Mouse (Mus musculus) lung, postnatal 0 days (tissue): Measurements from ENCODE around the gene St3gal5. TPM values are rescaled to one million over a fixed set of nuclear protein-coding genes. Genes with fewer than 3 reads are reported as not detected.

Experiments used
- ATAC-seq: fragments of 200-750 bp; cut with Nextera tagmentation; 2 replicates; pipeline ENCODE4 v1.8.0; 2017; ENCODE audit warnings: moderate library complexity
- DNase-seq: peaks from one replicate; pipeline ENCODE4 v3.0.0-alpha.2; 2016; ENCODE audit warnings: low spot score
- H3K27ac ChIP-seq: fragments of 300-500 bp; sonication (generic); 2 replicates; pipeline ENCODE4 v1.5.1; 2014; ENCODE audit warnings: antibody characterized with exemption, mild to moderate bottlenecking, low read length, mixed read lengths
- H3K27me3 ChIP-seq: fragments of 300-500 bp; sonication (generic); replicated peaks from 2 replicates; pipeline ENCODE4 v1.6.1; 2014; ENCODE audit warnings: low read length, mixed read lengths; ENCODE audit not compliant: insufficient read depth
- H3K36me3 ChIP-seq: fragments of 300-500 bp; sonication (generic); 2 replicates; pipeline ENCODE4 v1.6.1; 2014; ENCODE audit warnings: low read length, mixed read lengths; ENCODE audit not compliant: insufficient read depth
- H3K4me1 ChIP-seq: fragments of 300-500 bp; sonication (generic); 2 replicates; pipeline ENCODE4 v1.6.1; 2014; ENCODE audit warnings: antibody characterized with exemption, low read depth, low read length, mixed read lengths; ENCODE audit not compliant: insufficient read depth
- H3K4me2 ChIP-seq: fragments of 300-500 bp; sonication (generic); replicated peaks from 2 replicates; pipeline ENCODE4 v1.6.1; 2014; ENCODE audit warnings: low read depth, mild to moderate bottlenecking, low read length, moderate library complexity, mixed read lengths
- H3K4me3 ChIP-seq: fragments of 300-500 bp; sonication (generic); 2 replicates; pipeline ENCODE4 v1.5.1; 2014; ENCODE audit warnings: low read depth, low read length
- H3K9ac ChIP-seq: fragments of 300-500 bp; sonication (generic); replicated peaks from 2 replicates; pipeline ENCODE4 v1.6.1; 2014; ENCODE audit warnings: low read depth, mild to moderate bottlenecking
- H3K9me3 ChIP-seq: fragments of 300-500 bp; sonication (generic); 2 replicates; pipeline ENCODE4 v1.6.1; 2016; ENCODE audit warnings: low read length, mixed read lengths
- CTCF ChIP-seq: IDR thresholded peaks from 2 replicates; pipeline ENCODE4 v1.5.1; 2016; ENCODE audit warnings: antibody characterized with exemption, mild to moderate bottlenecking
- EP300 ChIP-seq: IDR thresholded peaks from 2 replicates; pipeline ENCODE4 v1.6.1; 2016; ENCODE audit warnings: antibody characterized with exemption, mild to moderate bottlenecking, control low read depth
- WGBS: fragments of 180-500 bp; shearing (Covaris S2); extraction: QIAGEN DNeasy Blood & Tissue Kit; methylation state at CpG from one replicate; pipeline ENCODE4 v1.1.7; 2014; 5-methylcytosine and 5-hydroxymethylcytosine counted together
- polyA plus RNA-seq: library from polyadenylated mRNA; unstranded; fragments of >200 nt; fragmentation: Nextera tagmentation; extraction: Ambion mirVana; gene quantifications from 2 replicates; pipeline ENCODE4 v1.2.1, GENCODE M21; 2015

Gene St3gal5
- polyA plus RNA-seq, 1 experiment from 2014 or later = 38.9 TPM

DNA sequence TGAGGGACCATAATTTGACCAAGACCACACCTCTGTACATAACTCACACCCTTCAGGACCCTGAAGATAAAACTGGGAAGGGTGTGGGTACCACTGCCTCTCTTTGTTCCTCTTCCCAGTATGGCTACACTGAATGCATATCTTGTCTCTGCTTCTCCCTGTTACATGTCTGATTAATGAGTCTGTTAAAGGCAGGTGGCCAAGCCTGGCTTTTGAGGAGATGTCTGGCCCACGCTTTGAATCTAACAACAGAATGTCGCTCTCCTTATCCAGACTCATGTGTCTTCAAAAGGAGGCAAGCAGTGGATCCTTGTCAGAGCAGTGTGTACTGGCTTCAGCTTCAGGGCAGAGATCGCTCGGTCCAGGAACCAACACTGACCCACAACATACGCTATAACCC, 87.2 kb downstream of the St3gal5 start:
- no peak for TF ChIP-seq EP300
- TF ChIP-seq CTCF = no peak
- Histone ChIP-seq H3K4me3 (no peak overlapping the region), H3K36me3 (no peaks in the 10 kb centered on the region), H3K4me2 (no peak overlapping the region), H3K4me1 (peaks cover 21% of the 10 kb centered on the region), H3K27me3 (no peaks in the 10 kb centered on the region), H3K9me3 (no peaks in the 10 kb centered on the region), H3K9ac (no peak overlapping the region), H3K27ac (no peak overlapping the region)
- no peak for ATAC-seq
- no peak for DNase-seq
- WGBS = 83% methylated on average over 5 of the region's 5 CpGs

DNA sequence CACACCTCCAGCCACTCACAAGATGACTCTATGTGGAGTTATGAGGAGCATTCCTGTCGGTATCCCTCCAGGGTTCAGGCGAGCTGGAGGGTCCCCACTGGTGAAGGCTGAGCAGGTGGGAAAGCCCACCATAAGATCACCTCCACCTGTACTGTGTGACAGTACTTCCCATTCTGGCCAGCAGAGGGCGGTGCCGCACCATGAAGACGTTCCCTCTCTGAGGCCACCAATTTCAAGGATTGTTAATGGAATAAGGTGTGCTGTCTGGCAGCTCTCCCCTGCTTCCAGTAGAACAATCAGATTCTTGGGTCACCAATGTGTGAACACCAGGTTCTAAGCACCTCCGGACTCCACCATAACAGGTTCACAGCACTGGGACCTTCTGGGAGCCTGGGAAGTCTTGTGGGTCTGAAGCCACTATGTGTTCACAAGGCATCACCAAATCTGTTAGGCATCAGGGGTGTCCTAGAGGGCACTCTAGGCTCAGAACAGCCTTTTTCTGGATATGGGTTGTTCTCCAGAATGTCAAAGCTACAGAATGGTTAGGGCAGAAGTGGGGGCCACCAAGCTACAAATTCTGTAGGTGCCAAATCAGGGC, 88.6 kb downstream of the St3gal5 start:
- ATAC-seq (peak; percentile 64), DNase-seq (peak; percentile 81)
- Histone ChIP-seq H3K4me3 (no peak overlapping the region), H3K9me3 (no peaks in the 10 kb centered on the region), H3K9ac (no peak overlapping the region), H3K27ac (no peak overlapping the region), H3K27me3 (no peaks in the 10 kb centered on the region), H3K36me3 (no peaks in the 10 kb centered on the region), H3K4me1 (peaks cover 15% of the 10 kb centered on the region), H3K4me2 (no peak overlapping the region)
- WGBS = 3% methylated on average over 6 of the region's 6 CpGs
- TF ChIP-seq EP300 (no peak), CTCF (peak; percentile 98)

DNA sequence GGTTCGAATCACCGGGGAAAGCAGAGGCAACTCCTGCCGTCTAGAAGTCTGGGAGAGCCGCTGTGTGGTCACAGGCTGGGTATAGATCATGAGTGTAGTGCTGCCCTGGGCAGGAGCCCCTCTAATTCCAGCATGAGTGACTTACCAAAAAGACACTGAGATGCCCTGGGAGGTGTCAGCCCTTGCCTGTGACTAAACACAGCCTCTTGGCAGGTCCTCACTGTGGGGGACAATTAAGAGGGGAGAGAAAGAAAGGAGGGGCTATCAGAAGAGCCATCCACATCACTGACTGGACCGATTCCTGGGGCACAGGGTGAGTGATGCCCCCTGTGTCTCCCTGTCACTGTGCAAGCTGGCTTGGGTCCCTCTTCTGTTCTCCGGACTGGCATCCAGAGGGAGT, 89.4 kb downstream of the St3gal5 start:
- Histone ChIP-seq H3K9ac (no peak overlapping the region), H3K9me3 (no peaks in the 10 kb centered on the region), H3K4me3 (no peak overlapping the region), H3K4me2 (no peak overlapping the region), H3K27ac (no peak overlapping the region), H3K36me3 (no peaks in the 10 kb centered on the region), H3K27me3 (no peaks in the 10 kb centered on the region), H3K4me1 (peaks cover 14% of the 10 kb centered on the region)
- DNase-seq (no peak), ATAC-seq (no peak)
- 82% methylated on average over 6 of the region's 6 CpGs for WGBS
- no peak for TF ChIP-seq CTCF
- TF ChIP-seq EP300 = no peak

DNA sequence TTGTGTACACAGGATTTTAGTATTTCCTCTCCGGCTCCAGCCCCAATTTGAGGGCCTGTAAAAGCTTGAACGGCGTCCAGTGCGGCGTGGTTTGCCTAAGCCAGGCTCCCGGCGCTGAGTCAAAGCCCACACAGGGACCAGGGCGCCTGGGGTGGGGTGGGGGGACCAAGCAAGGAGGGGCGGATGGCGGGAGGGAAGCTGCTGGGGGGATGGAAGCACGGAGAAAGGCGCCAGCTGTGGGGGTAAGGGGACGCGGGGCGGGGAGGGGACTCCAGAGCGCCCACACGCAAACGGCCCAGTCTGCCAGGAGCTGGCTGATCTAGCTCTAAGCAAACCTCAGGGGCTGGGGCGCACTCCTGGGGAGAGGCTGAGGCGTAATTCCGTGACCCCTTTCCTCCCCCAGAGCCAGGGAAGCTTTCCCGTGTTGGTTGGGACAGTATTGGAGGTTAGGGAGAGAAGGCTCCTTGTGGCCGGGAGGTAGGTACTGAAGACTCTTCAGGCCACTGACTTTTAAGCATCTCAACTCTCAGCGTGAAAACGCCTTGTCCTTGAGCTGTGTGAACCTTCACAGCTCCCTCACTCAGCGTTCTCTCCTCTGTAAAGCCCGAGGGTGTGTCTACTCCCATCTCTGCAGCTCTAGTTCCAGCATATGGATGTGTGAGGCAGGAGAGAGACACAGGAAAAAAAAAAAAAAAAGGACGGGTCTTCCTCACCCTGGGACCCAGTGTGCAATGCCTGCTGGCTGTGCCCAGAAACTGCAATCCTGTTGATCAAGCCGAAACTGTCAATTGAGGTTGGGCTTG, 91.9 kb downstream of the St3gal5 start:
- no peaks in the 10 kb centered on the region for H3K27me3 ChIP-seq
- peak overlapping the region; percentile 46 for H3K4me2 ChIP-seq
- H3K9ac ChIP-seq = no peak overlapping the region; the same call in 1 of the 2 replicates
- 5% methylated on average over 28 of the region's 29 CpGs for WGBS
- no peaks in the 10 kb centered on the region for H3K36me3 ChIP-seq
- DNase-seq = peak; percentile 53
- no peaks in the 10 kb centered on the region; the same call in 1 of the 2 replicates for H3K9me3 ChIP-seq
- peak overlapping the region; percentile 28; the same call in 1 of the 2 replicates for H3K27ac ChIP-seq
- H3K4me1 ChIP-seq = peaks cover 14% of the 10 kb centered on the region
- no peak for TF ChIP-seq CTCF
- ATAC-seq = peak; percentile 26
- H3K4me3 ChIP-seq = no peak overlapping the region

DNA sequence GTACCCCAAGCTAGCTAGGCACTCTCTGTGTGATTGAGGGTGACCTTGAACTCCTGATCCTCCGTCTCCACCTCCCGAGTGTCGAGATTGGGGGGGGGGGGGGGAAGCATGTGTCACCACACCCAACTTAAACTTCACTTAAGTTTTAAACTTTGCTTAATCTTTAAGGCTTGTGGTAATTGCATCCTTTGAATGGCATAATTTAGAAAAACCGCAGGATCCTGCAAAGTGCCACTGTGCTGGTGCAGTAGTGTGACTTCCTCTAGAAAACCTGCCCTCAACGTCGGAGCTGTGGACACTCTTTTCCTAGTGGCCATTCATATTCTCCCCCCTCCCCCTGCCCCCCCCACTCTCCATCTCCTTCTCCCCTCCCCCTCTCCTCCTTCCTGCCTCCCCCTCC, 92.7 kb downstream of the St3gal5 start:
- H3K36me3 ChIP-seq = no peaks in the 10 kb centered on the region

DNA sequence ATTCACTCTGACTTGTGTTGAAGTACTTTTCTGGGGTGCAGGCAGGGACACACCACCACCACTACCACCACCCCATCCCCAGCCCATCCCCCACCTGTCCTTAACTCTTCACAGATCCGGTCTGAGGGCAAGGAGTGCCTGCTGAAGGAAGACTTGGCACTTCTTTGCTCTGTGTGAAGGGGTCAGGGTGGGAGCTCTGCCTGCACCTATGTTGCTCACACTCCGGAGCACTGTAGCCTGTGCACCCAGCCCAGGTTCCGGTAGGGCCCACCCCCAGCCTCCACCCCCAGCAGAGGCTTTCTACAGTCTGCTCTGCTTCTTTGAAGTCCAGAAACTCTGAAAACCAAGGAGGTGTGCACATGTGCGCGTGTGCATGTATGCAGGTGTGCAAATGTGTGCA, 93.2 kb downstream of the St3gal5 start:
- Histone ChIP-seq H3K4me1 (peaks cover 14% of the 10 kb centered on the region), H3K27me3 (no peaks in the 10 kb centered on the region), H3K9me3 (no peaks in the 10 kb centered on the region; the same call in 1 of the 2 replicates), H3K27ac (no peak overlapping the region), H3K4me2 (no peak overlapping the region), H3K36me3 (no peaks in the 10 kb centered on the region), H3K4me3 (no peak overlapping the region), H3K9ac (no peak overlapping the region)
- TF ChIP-seq CTCF (no peak), EP300 (no peak)
- no peak for DNase-seq
- no peak for ATAC-seq
- 46% methylated on average over 5 of the region's 5 CpGs for WGBS

More for the DNA sequence above, 92.7 kb downstream of the St3gal5 start:
- no peak overlapping the region for H3K9ac ChIP-seq
- H3K4me2 ChIP-seq = no peak overlapping the region
- TF ChIP-seq EP300 (no peak), CTCF (no peak)
- ATAC-seq (no peak), DNase-seq (no peak)
- no peaks in the 10 kb centered on the region; the same call in 1 of the 2 replicates for H3K9me3 ChIP-seq
- WGBS = 20% methylated on average over 6 of the region's 6 CpGs
- H3K4me3 ChIP-seq = no peak overlapping the region
- H3K27me3 ChIP-seq = no peaks in the 10 kb centered on the region
- peaks cover 14% of the 10 kb centered on the region for H3K4me1 ChIP-seq
- H3K27ac ChIP-seq = no peak overlapping the region
